Mouse (Mus musculus) neural tube, embryonic 14.5 days (tissue): ENCODE measurements around the gene Ebpl. TPM values are rescaled to one million over a fixed set of nuclear protein-coding genes. Genes with fewer than 3 reads are reported as not detected.
A peak's percentile ranks its signal among the peaks of the same experiment; 100 is the strongest.

Experiments
- ATAC-seq: fragments of 200-750 bp; cut with Nextera tagmentation; 2 replicates; pipeline ENCODE4 v1.8.0; 2017; ENCODE audit warnings: low read depth, mild to moderate bottlenecking, moderate TSS enrichment, moderate library complexity
- H3K27ac ChIP-seq: fragments of 300-500 bp; sonication (generic); 2 replicates; pipeline ENCODE4 v1.5.1; 2014; ENCODE audit warnings: low read depth, mild to moderate bottlenecking, control low read depth, low read length, moderate library complexity, mixed read lengths
- H3K27me3 ChIP-seq: fragments of 300-500 bp; sonication (generic); 2 replicates; pipeline ENCODE4 v1.6.1; 2014; ENCODE audit warnings: low read length; ENCODE audit not compliant: control insufficient read depth, insufficient read depth
- H3K36me3 ChIP-seq: fragments of 300-500 bp; sonication (generic); 2 replicates; pipeline ENCODE4 v1.6.1; 2014; ENCODE audit warnings: low read length, mixed read lengths; ENCODE audit not compliant: control insufficient read depth, insufficient read depth
- H3K4me1 ChIP-seq: fragments of 300-500 bp; sonication (generic); 2 replicates; pipeline ENCODE4 v1.6.1; 2014; ENCODE audit warnings: low read length; ENCODE audit not compliant: control insufficient read depth, insufficient read depth
- H3K4me2 ChIP-seq: fragments of 300-500 bp; sonication (generic); 2 replicates; pipeline ENCODE4 v1.6.1; 2014; ENCODE audit warnings: mild to moderate bottlenecking, low read depth, low read length, control low read depth
- H3K4me3 ChIP-seq: fragments of 300-500 bp; sonication (generic); 2 replicates; pipeline ENCODE4 v1.5.1; 2014; ENCODE audit warnings: low read depth, low read length, control low read depth, mixed read lengths
- H3K9ac ChIP-seq: fragments of 300-500 bp; sonication (generic); replicated peaks from 2 replicates; pipeline ENCODE4 v1.6.1; 2014; ENCODE audit warnings: low read depth, mild to moderate bottlenecking, control low read depth, low read length, mixed read lengths
- H3K9me3 ChIP-seq: fragments of 300-500 bp; sonication (generic); 2 replicates; pipeline ENCODE4 v1.6.1; 2016; ENCODE audit warnings: low read length; ENCODE audit not compliant: control insufficient read depth
- WGBS: fragments of 180-500 bp; shearing (Covaris S2); extraction: QIAGEN DNeasy Blood & Tissue Kit; methylation state at CpG from one replicate; pipeline ENCODE4 v1.1.7; 2014; 5-methylcytosine and 5-hydroxymethylcytosine counted together
- polyA plus RNA-seq: library from polyadenylated mRNA; unstranded; fragments of >200 nt; fragmentation: Nextera tagmentation; extraction: Ambion mirVana; gene quantifications from 2 replicates; pipeline ENCODE4 v1.2.1, GENCODE M21; 2014

Ebpl gene
- polyA plus RNA-seq, 1 experiment from 2014 or later, result 11.1 TPM

DNA sequence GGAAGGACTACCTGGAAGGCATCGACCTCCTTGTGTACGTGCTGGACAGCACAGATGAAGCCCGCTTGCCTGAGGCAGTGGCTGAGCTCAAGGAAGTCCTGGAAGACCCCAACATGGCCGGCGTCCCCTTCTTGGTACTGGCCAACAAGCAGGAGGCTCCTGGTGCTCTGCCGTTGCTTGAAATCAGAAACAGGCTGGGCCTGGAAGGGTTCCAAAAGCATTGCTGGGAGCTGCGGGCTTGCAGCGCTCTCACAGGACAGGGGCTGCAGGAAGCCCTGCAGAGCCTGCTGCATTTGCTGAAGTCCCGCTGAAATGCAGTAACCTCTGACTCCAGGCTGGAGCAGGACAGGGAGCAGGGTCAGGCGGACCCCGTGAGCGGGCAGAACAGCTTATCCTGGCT, 49.3 kb downstream of the Ebpl start:
- Histone ChIP-seq H3K36me3 (no peaks in the 10 kb centered on the region), H3K27ac (no peak overlapping the region), H3K9me3 (no peaks in the 10 kb centered on the region), H3K9ac (no peak overlapping the region), H3K4me3 (no peak overlapping the region), H3K4me2 (no peak overlapping the region), H3K27me3 (no peaks in the 10 kb centered on the region), H3K4me1 (no peaks in the 10 kb centered on the region)
- WGBS, result 68% methylated on average over 12 of the region's 12 CpGs
- ATAC-seq, result no peak

DNA sequence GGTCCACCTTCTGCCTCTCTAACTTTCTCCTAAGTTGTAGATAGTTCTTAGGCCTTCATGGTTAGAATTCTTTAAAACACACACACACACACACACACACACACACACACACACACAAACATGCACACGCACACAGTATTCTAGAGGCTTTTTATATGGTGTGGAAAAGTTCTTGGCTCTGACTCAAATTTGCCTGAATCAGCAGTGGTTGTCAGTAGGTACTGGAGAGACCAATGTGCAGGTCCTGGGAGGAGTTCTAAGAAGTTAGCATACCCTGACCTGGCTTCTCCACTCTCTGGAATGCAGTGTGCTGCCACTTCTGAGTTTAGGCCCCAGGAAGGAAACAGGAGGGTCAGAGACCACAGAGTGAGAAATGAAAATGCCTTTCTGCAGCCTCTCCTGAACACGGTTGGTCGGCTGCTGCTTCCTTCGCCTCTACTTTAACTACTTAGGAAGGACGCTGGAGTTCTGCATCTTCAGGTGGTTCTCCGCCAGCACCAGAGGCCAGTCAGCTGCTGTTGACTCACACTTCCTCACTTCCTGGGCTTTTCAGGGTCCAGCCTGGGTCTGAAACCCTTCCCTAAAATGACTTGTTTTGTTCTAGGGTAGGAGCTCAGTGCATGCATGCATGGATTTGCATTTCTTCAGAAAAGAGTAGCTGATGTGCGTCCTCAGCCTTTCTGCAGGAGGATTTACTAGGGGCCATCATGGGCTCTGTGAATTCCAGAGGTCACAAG, 50.0 kb downstream of the Ebpl start:
- Histone ChIP-seq H3K36me3 (no peaks in the 10 kb centered on the region), H3K4me2 (no peak overlapping the region), H3K9me3 (no peaks in the 10 kb centered on the region), H3K9ac (no peak overlapping the region), H3K27ac (no peak overlapping the region), H3K4me1 (no peaks in the 10 kb centered on the region), H3K4me3 (no peak overlapping the region), H3K27me3 (no peaks in the 10 kb centered on the region)
- no peak for ATAC-seq
- WGBS, result 79% methylated on average over 7 of the region's 7 CpGs

DNA sequence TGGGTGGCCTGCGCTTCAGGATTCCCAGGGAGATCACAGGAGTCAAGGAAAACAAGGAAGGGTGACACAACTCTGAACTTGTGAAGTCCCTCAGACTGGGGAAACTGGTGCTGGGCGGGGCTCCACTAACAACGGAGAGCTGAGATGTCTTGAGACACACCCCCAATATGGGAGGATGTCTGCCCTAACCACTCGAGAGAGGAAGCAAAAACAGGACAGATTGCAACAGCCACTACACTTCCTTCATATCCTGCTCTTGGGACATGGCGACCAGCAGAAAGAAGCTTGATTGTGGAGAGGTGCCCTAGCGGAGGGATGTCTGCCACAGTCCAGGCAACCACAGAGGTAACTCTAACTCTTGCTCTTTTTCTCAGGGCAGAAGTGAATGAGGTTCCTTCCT, 50.6 kb downstream of the Ebpl start, which contains the start of gene Arl11:
Gene Arl11, plus strand, starts transcription at position 161 of the 400 bp plus-strand sequence.
- no peak for ATAC-seq
- Histone ChIP-seq H3K9ac (no peak within 1 kb of the TSS), H3K27ac (no peak within 1 kb of the TSS), H3K4me3 (no peak within 1 kb of the TSS), H3K9me3 (no peaks in the 10 kb centered on the region), H3K27me3 (no peaks in the 10 kb centered on the region), H3K4me1 (no peaks in the 10 kb centered on the region), H3K36me3 (no peaks in the 10 kb centered on the region), H3K4me2 (no peak within 1 kb of the TSS)
- 76% methylated on average over 6 of the region's 6 CpGs for WGBS

DNA sequence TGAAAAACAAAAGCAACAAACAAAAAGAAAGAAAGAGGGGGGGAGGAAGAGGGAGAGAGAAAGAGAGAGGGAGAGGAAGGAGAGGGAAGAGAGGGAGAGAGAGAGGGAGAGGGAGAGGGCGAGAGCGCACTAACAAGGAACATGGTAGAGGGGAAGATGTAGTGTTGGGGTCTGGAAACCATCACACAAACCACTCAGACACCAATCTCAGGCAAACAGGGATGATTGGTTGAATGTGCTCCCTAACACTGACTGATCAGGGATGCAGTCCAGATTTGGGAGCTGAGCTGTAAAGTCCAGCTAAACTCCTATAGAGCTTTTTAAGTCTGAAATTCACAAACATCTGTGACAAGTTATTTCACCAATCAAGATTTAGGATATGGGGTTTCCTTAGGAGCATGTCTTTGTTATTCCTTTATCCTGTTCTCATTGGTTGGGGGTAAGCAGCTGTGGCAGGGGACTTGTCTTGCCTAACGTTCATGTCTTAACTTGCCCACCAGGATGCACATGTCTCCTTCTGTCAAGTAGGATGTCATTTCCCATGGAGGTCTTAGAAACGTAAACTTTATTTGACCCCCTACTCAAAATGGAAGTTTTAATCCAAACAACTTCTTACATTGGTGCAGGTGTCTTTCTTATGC, 56.1 kb downstream of the Ebpl start:
- Histone ChIP-seq H3K36me3 (no peaks in the 10 kb centered on the region), H3K9me3 (no peaks in the 10 kb centered on the region), H3K27me3 (no peaks in the 10 kb centered on the region), H3K9ac (no peak overlapping the region), H3K4me2 (no peak overlapping the region), H3K4me1 (no peaks in the 10 kb centered on the region), H3K4me3 (no peak overlapping the region), H3K27ac (no peak overlapping the region)
- ATAC-seq, result no peak
- 84% methylated on average over 4 of the region's 4 CpGs for WGBS

DNA sequence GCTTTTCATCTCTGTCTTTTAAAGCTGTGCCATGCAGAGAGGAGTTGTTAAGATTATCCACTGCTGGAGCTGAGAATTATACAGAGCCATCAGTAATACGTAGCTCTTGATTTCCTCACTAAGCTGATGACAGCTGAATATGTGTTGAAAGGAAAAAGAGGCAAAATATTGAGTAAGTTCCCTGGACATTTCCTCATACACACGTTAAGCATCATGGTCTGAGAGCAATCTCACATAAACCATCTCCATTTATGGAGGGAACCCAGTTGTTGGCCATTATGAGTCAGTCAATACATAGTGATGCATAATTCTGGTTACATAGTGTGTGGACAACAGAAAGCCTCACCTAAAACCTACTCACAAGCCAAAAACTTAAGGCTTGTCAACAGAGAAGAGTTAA, 57.8 kb downstream of the Ebpl start:
- H3K9ac ChIP-seq, result no peak overlapping the region
- no peaks in the 10 kb centered on the region for H3K27me3 ChIP-seq
- no peak overlapping the region for H3K4me3 ChIP-seq
- no peaks in the 10 kb centered on the region for H3K36me3 ChIP-seq
- no peaks in the 10 kb centered on the region for H3K4me1 ChIP-seq
- no peak overlapping the region for H3K27ac ChIP-seq
- no peaks in the 10 kb centered on the region for H3K9me3 ChIP-seq
- H3K4me2 ChIP-seq, result no peak overlapping the region
- no peak for ATAC-seq
- whole genome bisulfite sequencing, result 82% methylated on average over 2 of the region's 2 CpGs

DNA sequence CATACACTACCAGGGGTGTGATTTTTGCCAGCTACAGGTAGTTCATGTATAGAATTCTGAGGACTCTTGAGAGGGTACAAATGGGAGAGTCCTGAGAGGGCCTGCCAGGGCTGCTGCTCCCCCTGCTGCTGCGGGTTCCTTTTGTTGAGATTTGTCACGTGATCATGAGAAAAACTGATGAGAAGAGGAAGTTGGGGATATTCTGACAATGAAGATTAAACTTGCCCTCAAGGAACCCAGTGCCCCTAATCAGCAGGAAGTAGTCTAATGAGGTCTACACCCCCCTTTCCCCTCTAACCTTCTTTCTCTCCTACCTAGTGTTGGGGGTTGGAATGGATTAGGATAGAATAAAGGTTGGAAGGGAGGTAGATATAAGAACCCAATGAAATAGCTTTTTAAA, 58.9 kb downstream of the Ebpl start:
- ATAC-seq, result no peak
- Histone ChIP-seq H3K4me2 (no peak overlapping the region), H3K9me3 (no peaks in the 10 kb centered on the region), H3K4me1 (no peaks in the 10 kb centered on the region), H3K9ac (no peak overlapping the region), H3K27ac (no peak overlapping the region), H3K36me3 (no peaks in the 10 kb centered on the region), H3K27me3 (no peaks in the 10 kb centered on the region), H3K4me3 (no peak overlapping the region)
- 66% methylated on average over 2 of the region's 2 CpGs for WGBS

DNA sequence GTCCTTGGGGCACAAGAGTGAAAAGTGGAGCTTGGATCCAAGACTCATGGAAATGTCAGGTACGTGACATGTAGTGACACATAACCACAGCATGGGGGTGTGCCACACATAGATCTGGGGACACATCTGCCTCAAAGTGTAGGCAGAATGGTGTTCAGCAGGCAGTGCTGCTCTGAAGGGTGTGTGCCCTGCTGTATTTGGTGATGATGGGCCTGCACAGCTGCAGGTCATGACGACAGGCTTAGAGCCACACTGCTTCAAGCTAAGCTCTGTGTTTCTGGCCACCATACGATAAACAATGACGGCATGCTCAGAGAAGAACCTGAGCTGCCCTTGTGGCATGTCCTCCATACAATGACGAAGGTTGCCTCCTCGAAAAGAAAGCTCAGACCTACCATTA, 60.4 kb downstream of the Ebpl start:
- Histone ChIP-seq H3K4me1 (no peaks in the 10 kb centered on the region), H3K4me2 (no peak overlapping the region), H3K27me3 (no peaks in the 10 kb centered on the region), H3K9me3 (no peaks in the 10 kb centered on the region), H3K36me3 (no peaks in the 10 kb centered on the region), H3K27ac (no peak overlapping the region), H3K4me3 (no peak overlapping the region), H3K9ac (no peak overlapping the region)
- WGBS, result 92% methylated on average over 6 of the region's 6 CpGs
- no peak for ATAC-seq

DNA sequence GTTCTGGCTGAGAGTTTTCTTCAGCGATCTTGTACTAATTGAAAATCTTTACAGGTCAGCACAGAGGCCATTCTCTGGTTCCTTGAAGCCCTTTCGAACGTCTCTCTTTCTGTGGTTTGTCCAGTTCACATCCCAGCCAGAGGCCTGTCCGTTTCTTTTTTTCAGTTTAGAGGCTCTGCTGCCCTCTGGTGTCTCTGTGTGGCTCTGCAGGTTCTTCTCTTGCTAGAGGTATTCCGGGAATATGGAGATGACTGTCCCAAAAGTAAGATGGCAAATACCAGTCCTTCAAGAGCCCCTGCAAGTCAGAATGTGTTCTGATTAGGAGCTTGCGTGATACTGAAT, 65.5 kb downstream of the Ebpl start:
- H3K4me1 ChIP-seq, result no peaks in the 10 kb centered on the region
- H3K4me3 ChIP-seq, result no peak overlapping the region
- WGBS, result 19% methylated on average over 6 of the region's 6 CpGs
- no peak overlapping the region for H3K27ac ChIP-seq
- ATAC-seq, result no peak
- H3K36me3 ChIP-seq, result no peaks in the 10 kb centered on the region
- H3K4me2 ChIP-seq, result no peak overlapping the region
- H3K9me3 ChIP-seq, result no peaks in the 10 kb centered on the region
- no peaks in the 10 kb centered on the region for H3K27me3 ChIP-seq
- H3K9ac ChIP-seq, result no peak overlapping the region

DNA sequence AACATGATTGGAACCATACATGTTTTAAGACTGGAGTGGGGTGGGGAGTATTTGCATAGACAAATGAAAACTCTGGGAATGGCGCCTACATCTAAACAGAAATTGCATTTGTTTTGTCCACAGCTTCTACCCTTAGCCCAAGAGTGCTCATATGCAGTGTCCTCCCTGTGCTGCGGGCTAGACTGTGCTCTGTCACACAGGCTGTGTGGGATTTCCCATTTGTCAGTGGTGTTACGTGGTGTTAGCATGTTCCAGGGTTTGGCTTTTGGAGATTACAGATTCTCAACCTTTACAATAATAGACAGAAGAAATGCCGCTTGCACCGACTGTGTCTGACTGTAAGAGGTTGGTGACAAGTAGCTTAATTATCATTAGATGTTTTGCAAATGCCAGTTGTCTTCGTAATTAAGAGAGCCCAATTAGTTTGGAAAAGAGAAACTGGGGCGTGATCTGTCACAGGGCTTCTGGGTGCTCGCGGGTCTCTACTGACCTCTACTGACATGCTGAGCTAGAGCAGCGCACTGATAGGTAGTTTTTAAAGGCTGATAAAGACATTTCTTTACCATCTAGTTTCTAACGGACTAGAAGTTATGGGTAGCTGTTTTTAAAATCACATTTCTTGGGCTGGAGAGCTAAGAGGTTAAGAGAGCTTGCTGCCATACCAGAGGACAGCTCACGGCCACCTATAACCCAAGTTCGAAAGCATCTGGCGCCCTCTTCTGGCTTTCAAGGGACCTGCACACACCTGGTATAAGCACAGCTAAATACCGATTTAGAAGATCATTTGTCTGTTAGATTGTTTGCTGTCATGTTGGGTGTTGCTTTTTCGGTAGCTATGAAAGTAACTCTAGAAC, 66.1 kb downstream of the Ebpl start:
- Histone ChIP-seq H3K27me3 (no peaks in the 10 kb centered on the region), H3K9me3 (no peaks in the 10 kb centered on the region), H3K4me1 (no peaks in the 10 kb centered on the region), H3K4me3 (no peak overlapping the region), H3K9ac (no peak overlapping the region), H3K4me2 (no peak overlapping the region), H3K36me3 (no peaks in the 10 kb centered on the region), H3K27ac (no peak overlapping the region)
- ATAC-seq, result 0 out of 2 replicates have a peak, but pooled peaks have one; percentile 46
- WGBS, result 50% methylated on average over 16 of the region's 16 CpGs
